Mouse (Mus musculus): ENCODE results near the gene Ddi2. TPM values are rescaled to one million over a fixed set of nuclear protein-coding genes. Genes with fewer than 3 reads are reported as not detected.

The Ddi2 gene
- polyA plus RNA-seq, 1 experiment: 40.9 TPM

Other genes with a start within 250 kb of the Ddi2 start
- 3.5 and 10.7 TPM in 2 replicates for gene Spen, start 184.8 kb downstream of the Ddi2 start, polyA plus RNA-seq (2012; rRNA removed)
- 95.1 and 129 TPM in 2 replicates for gene Fblim1, start 117.3 kb downstream of the Ddi2 start, polyA plus RNA-seq (2012; rRNA removed)
- gene Tmem82, start 104.8 kb downstream of the Ddi2 start, polyA plus RNA-seq (2012; rRNA removed): 0.87 and 0.94 TPM in 2 replicates
- gene Slc25a34, start 99.6 kb downstream of the Ddi2 start, polyA plus RNA-seq (2012; rRNA removed): 0.10 and 0.14 TPM in 2 replicates
- gene Plekhm2, start 58.5 kb downstream of the Ddi2 start, polyA plus RNA-seq (2012; rRNA removed): 31.5 and 32.0 TPM in 2 replicates
- 14.4 and 17.2 TPM in 2 replicates for gene Rsc1a1, start 37.8 kb downstream of the Ddi2 start, polyA plus RNA-seq (2012; rRNA removed)
- not detected in 2 replicates for gene Agmat, start 23.3 kb upstream of the Ddi2 start, polyA plus RNA-seq (2012; rRNA removed)
- gene Dnajc16, start 67.5 kb upstream of the Ddi2 start, polyA plus RNA-seq (2012; rRNA removed): 12.8 and 13.0 TPM in 2 replicates
- gene Casp9, start 70.2 kb upstream of the Ddi2 start, polyA plus RNA-seq (2012; rRNA removed): 15.7 and 16.9 TPM in 2 replicates
- gene Cela2a, start 102.7 kb upstream of the Ddi2 start, polyA plus RNA-seq (2012; rRNA removed): 0.29 and 1.3 TPM in 2 replicates
- not detected in 2 replicates for gene Ctrc, start 122.9 kb upstream of the Ddi2 start, polyA plus RNA-seq (2012; rRNA removed)
- gene Efhd2, start 151.5 kb upstream of the Ddi2 start, polyA plus RNA-seq (2012; rRNA removed): 79.2 and 95.6 TPM in 2 replicates

Data from urinary bladder, adult 2 months (tissue).